Comparison of ENCODE assay signal across 15 mouse cellular contexts in genomic region chr9:98999881-99000339, GRCm38 (mm10). TPM values are rescaled to one million over a fixed set of nuclear protein-coding genes. Genes with fewer than 3 reads are reported as not detected.
DNase-seq lines count a peak whose midpoint lies in the region; ATAC-seq and TF ChIP-seq lines count a peak whose summit lies in the region.
"Had no signal": no experiment of that assay in that cellular context is flagged by ENCODE, and none has a peak within 500 bp of the region (broad histone marks: within the 10 kb centered on the region; RNA-seq: fewer than 3 reads in every experiment).

No protein-coding gene starts in this region.

- ATAC-seq in lung, embryonic 16.5 days (ENCODE audit: low read depth), result peak; percentile 38; the same call in 1 of the 2 replicates
- peak; percentile 62 for ATAC-seq in granulocyte monocyte progenitor cell, adult 5-6 weeks (replicated peaks; ENCODE audit: poor library complexity, severe bottlenecking)
- ATAC-seq: lung, postnatal 0 days had no signal

- no peak for TF ChIP-seq CTCF in lung, adult 2 months (IDR thresholded peaks at IDR 0.05; ENCODE audit: insufficient read depth, low read length)
- no peak for TF ChIP-seq CTCF in cerebellum, adult 2 months (IDR thresholded peaks at IDR 0.05; ENCODE audit: borderline replicate concordance, insufficient read depth, low read depth, low read length)

- 66% methylated on average over 9 of the region's 9 CpGs for WGBS in lung, embryonic 16.5 days
- WGBS in lung, adult 2 months, result 61% methylated on average over 9 of the region's 9 CpGs
- 8% methylated on average over 9 of the region's 9 CpGs for WGBS in cerebellum, adult 2 months
- WGBS in limb, embryonic 10.5 days, result 87% methylated on average over 9 of the region's 9 CpGs

- no peak for DNase-seq in lung, adult 2 months
- peak; percentile 82 to 92 for DNase-seq in cerebellum, adult 2 months
- peak; percentile 22 to 39 for DNase-seq in right cerebral cortex, adult 2 months (ENCODE audit: low spot score in 2 of 2)
- no peak for DNase-seq in limb, embryonic 10.5 days (ENCODE audit: low spot score)
- no peak for DNase-seq in spleen, adult 12 weeks (ENCODE audit: low spot score)
- DNase-seq in spleen, postnatal 14 days (ENCODE audit: low spot score in 2 of 2), result no peak
- DNase-seq: adrenal gland, postnatal 25 days; gastrocnemius, postnatal 10 days had no signal

- no peak for TF ChIP-seq POLR2A in lung, adult 2 months (IDR thresholded peaks at IDR 0.05; ENCODE audit: borderline replicate concordance, extremely low read depth, low read depth, low read length)
- TF ChIP-seq POLR2A in cerebellum, adult 2 months (IDR thresholded peaks at IDR 0.05; ENCODE audit: borderline replicate concordance, insufficient read depth, low read length), result no peak

- H3K4me3 ChIP-seq in lung, embryonic 16.5 days (ENCODE audit: low read length), result no peak overlapping the region
- H3K4me3 ChIP-seq in lung, adult 2 months (replicated peaks; ENCODE audit: extremely low read depth, low read depth, low read length), result no peak overlapping the region
- no peak overlapping the region for H3K4me3 ChIP-seq in cerebellum, adult 2 months (replicated peaks; ENCODE audit: insufficient read depth, low read depth, low read length)
- H3K4me3 ChIP-seq in limb, embryonic 10.5 days, result no peak overlapping the region
- H3K4me3 ChIP-seq: embryonic facial prominence, embryonic 12.5 days had no signal

- no peak overlapping the region for H3K27ac ChIP-seq in lung, embryonic 16.5 days (ENCODE audit: low read length)
- peak overlapping the region; percentile 67; the same call in 1 of the 2 replicates for H3K27ac ChIP-seq in cerebellum, adult 2 months (ENCODE audit: insufficient read depth, low read length)
- no peak overlapping the region for H3K27ac ChIP-seq in limb, embryonic 10.5 days
- H3K27ac ChIP-seq: embryonic facial prominence, embryonic 12.5 days had no signal

- H3K27me3 ChIP-seq in lung, embryonic 16.5 days (ENCODE audit: control insufficient read depth, insufficient read depth, low read depth, low read length), result no peaks in the 10 kb centered on the region
- no peaks in the 10 kb centered on the region for H3K27me3 ChIP-seq in cerebellum, adult 2 months (ENCODE audit: control insufficient read depth, insufficient read depth, low read length)
- H3K27me3 ChIP-seq in limb, embryonic 10.5 days (ENCODE audit: low read depth, poor library complexity, severe bottlenecking), result no peaks in the 10 kb centered on the region
- H3K27me3 ChIP-seq: embryonic facial prominence, embryonic 12.5 days had no signal

- no peaks in the 10 kb centered on the region for H3K4me1 ChIP-seq in lung, embryonic 16.5 days (replicated peaks; ENCODE audit: control insufficient read depth, insufficient read depth, low read length)
- no peaks in the 10 kb centered on the region for H3K4me1 ChIP-seq in lung, adult 2 months (ENCODE audit: control insufficient read depth, insufficient read depth, low read length)
- peaks cover 10% of the 10 kb centered on the region for H3K4me1 ChIP-seq in cerebellum, adult 2 months (ENCODE audit: control insufficient read depth, insufficient read depth, low read length)
- no peaks in the 10 kb centered on the region for H3K4me1 ChIP-seq in limb, embryonic 10.5 days
- H3K4me1 ChIP-seq: embryonic facial prominence, embryonic 12.5 days had no signal

- no peak overlapping the region for H3K4me2 ChIP-seq in lung, embryonic 16.5 days (ENCODE audit: low read depth, low read length)
- H3K4me2 ChIP-seq: embryonic facial prominence, embryonic 12.5 days had no signal

- H3K9me3 ChIP-seq in lung, embryonic 16.5 days (ENCODE audit: control insufficient read depth, low read length), result no peaks in the 10 kb centered on the region
- no peaks in the 10 kb centered on the region for H3K9me3 ChIP-seq in limb, embryonic 10.5 days (replicated peaks)
- H3K9me3 ChIP-seq: embryonic facial prominence, embryonic 12.5 days had no signal

- H3K36me3 ChIP-seq in lung, embryonic 16.5 days (ENCODE audit: control insufficient read depth, insufficient read depth, low read length), result peaks cover 2% of the 10 kb centered on the region; the same call in 1 of the 2 replicates
- peaks cover 51% of the 10 kb centered on the region for H3K36me3 ChIP-seq in limb, embryonic 10.5 days

- no peak overlapping the region for H3K9ac ChIP-seq in lung, embryonic 16.5 days (ENCODE audit: low read length)
- H3K9ac ChIP-seq: embryonic facial prominence, embryonic 12.5 days had no signal

RNA-seq across cellular contexts. Expression of gene Faim, which starts 13.7 kb away (rescaled TPM):
- 37.6 and 38.7 TPM in 2 replicates for polyA plus RNA-seq in lung, embryonic 16.5 days (2015; fragmentation: Nextera tagmentation; extraction: Ambion mirVana)
- 5.2 and 6.6 TPM in 2 replicates for polyA plus RNA-seq in lung, adult 2 months (2012; rRNA removed)
- 37.7 and 37.8 TPM in 2 replicates for polyA plus RNA-seq in cerebellum, adult 2 months (2012; rRNA removed)
- 22.2 and 45.9 TPM in 2 replicates for total RNA-seq in granulocyte monocyte progenitor cell, adult 5-6 weeks (2014; fragmentation: Nextera tagmentation)
- 98.8 TPM in 2 replicates for total RNA-seq in granulocyte monocyte progenitor cell, adult 5-6 weeks (2017)
- 54.4 and 57.3 TPM in 2 replicates for polyA plus RNA-seq in limb, embryonic 10.5 days (2016; fragmentation: Nextera tagmentation; extraction: Ambion mirVana)

RNA-seq across cellular contexts. Expression of gene Gm1123, which starts 35.6 kb away (rescaled TPM):
- polyA plus RNA-seq in lung, embryonic 16.5 days (2015; fragmentation: Nextera tagmentation; extraction: Ambion mirVana), result 0.14 TPM in 1 of 2 replicates, not detected in the other
- 0.38 TPM in 1 of 2 replicates, not detected in the other for polyA plus RNA-seq in lung, adult 2 months (2012; rRNA removed)
- 0.07 TPM in 1 of 2 replicates, not detected in the other for polyA plus RNA-seq in cerebellum, adult 2 months (2012; rRNA removed)
- not detected in 2 replicates for total RNA-seq in granulocyte monocyte progenitor cell, adult 5-6 weeks (2014; fragmentation: Nextera tagmentation)
- not detected in 2 replicates for total RNA-seq in granulocyte monocyte progenitor cell, adult 5-6 weeks (2017)
- not detected in 2 replicates for polyA plus RNA-seq in limb, embryonic 10.5 days (2016; fragmentation: Nextera tagmentation; extraction: Ambion mirVana)
- total RNA-seq: adrenal gland, postnatal 25 days; gastrocnemius, postnatal 10 days had no signal
- polyA plus RNA-seq: embryonic facial prominence, embryonic 12.5 days; lung, postnatal 0 days; neural tube, embryonic 11.5 days; urinary bladder, adult 2 months had no signal

RNA-seq across cellular contexts. Expression of gene Foxl2, which starts 44.8 kb away (rescaled TPM):
- not detected in 2 replicates for polyA plus RNA-seq in lung, embryonic 16.5 days (2015; fragmentation: Nextera tagmentation; extraction: Ambion mirVana)
- not detected in 2 replicates for polyA plus RNA-seq in lung, adult 2 months (2012; rRNA removed)
- polyA plus RNA-seq in cerebellum, adult 2 months (2012; rRNA removed), result 0.25 and 0.28 TPM in 2 replicates
- not detected in 2 replicates for total RNA-seq in granulocyte monocyte progenitor cell, adult 5-6 weeks (2014; fragmentation: Nextera tagmentation)
- total RNA-seq in granulocyte monocyte progenitor cell, adult 5-6 weeks (2017), result not detected in 2 replicates
- polyA plus RNA-seq in limb, embryonic 10.5 days (2016; fragmentation: Nextera tagmentation; extraction: Ambion mirVana), result not detected in 2 replicates
- total RNA-seq: adrenal gland, postnatal 25 days; gastrocnemius, postnatal 10 days had no signal
- polyA plus RNA-seq: lung, postnatal 0 days; spleen, adult 2 months; urinary bladder, adult 2 months had no signal

Comparison
In these comparisons a context has a peak if more than half of its experiments do, and no peak if none do; other contexts are left out.
1. DNase-seq: peak in cerebellum, adult 2 months (2 of 2) and right cerebral cortex, adult 2 months (2 of 2); none in lung, adult 2 months (single experiment), limb, embryonic 10.5 days (single experiment), spleen, adult 12 weeks (single experiment) and spleen, postnatal 14 days (0 of 2).